Mouse (Mus musculus): ENCODE results near the gene Rad51b.

The Rad51b gene

DNA sequence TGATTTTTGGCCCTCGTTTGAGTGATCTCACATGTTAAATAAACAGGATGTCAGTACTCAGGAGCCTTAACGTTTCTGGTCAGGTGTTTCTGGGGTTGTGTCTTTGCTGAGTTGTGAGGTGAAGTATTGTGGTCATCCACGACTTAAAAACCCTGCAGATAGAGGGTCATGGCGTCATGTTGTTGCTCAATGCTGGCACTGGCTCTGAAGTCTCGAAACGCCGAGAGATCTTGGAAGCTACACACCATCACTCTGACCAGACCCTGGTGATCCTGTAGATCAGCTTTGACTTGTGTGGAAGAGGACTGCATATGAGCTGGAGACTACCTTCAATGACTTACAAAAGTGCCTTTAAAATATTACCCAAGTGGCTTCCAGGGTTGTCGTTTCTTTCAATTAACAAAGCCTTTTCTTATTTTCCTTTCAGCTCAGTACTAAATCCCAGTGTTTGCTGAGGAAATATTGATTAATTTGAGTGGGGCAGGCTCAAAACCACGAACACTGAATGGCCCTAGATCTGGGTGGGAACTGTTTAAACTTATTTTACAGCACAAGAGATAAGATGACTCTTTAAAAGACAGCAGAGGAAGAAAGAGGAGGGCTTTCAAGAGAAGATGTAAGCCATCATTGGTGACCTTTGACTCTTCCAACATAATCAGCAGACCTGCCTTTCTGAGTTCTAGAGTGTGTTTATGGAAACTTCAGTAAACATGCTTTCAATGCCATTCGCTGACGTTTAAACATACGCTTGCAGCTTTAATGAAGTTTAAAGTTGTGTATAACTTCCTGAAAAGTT is 144.3 kb downstream of the Rad51b start:
- DNase-seq, result no peak

GRCm38 (mm10) chr12:79442126-79442525 is 145.0 kb downstream of the Rad51b start:
- DNase-seq, result no peak

GRCm38 (mm10) chr12:79442836-79443390 is 145.8 kb downstream of the Rad51b start:
- no peak for DNase-seq

DNA sequence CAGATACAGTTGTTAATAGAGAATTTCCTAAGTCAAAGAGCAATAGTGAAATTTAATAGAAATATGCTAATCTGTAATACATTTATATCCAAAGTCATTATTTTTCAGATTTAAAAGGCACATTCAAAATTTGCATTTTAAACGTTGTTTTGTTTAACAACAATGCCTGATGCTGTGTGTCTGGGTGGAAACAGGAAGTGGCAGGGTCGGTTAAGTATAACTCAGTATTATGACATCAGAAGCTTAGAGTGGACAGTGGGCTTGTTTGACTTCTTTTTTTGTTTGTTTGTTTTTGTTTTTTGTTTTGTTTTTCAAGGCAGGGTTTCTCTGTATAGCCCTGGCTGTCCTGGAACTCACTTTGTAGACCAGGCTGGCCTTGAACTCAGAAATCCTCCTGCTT is 147.6 kb downstream of the Rad51b start:
- DNase-seq, result no peak

DNA sequence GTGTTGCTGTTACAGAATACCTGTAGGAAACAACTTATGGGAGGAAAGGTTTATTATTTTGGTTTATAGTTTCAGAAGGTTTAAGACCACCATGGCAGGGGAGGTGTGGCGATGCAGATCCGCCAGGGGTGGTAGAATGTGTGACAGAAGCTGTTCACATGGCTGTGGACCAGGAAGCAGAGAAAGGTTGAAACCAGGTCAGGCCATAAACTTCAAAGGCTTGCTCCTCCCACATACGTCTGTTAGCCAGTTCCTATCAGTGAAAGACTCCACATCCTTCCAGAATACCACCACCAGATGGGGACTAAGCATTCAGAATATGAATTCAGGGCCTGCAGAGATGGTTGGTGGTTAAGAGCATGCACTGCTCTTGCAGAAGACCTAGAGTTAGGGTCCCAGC is 150.0 kb downstream of the Rad51b start:
- DNase-seq, result no peak

DNA sequence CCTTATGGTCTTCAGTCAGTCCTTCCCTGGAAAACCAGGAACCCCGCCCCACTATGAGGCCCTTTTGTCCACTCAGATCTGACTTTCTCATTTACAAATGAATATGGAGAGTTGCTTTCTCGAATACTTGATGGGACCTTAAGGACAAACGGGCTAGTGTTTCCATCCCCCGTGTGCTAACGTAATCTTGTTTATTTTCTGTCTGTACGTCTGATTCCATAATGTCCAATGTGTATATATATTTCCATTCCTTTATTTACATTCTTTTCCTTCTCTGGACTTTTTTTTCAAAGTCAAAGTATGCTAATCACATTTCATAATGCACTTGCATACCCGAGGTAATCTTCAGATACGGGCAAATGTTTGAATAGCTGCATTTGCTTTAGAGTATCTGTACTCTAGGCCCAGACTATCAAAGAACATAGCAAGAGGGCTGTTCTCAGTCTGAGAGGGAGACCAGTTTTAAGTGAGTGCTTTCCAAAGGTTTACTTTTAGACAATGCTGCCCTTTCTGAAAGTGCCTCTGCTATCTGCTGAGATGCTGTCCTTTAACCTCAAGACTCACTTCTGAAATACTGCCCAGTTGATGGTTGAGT is 152.8 kb downstream of the Rad51b start:
- no peak for DNase-seq

DNA sequence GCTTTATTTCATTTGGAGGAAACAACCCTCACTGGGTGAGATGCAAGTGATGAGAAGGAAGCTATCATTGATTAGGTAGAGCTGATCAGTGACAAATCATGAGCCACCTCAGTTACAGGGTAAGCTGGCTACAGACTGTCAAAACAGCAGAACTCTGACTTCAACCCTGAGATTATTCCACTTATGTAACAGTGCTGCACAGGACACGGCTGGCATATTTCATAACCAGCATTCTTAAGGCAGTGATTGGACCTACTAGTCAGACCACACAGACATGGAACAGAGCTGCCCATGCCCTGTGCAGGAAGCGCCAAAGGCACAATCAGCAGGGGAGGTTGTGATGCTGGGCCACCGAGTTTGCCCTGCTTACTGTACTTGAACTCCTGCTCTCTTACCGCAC is 155.8 kb downstream of the Rad51b start:
- no peak for DNase-seq

GRCm38 (mm10) chr12:79454017-79454416 is 156.9 kb downstream of the Rad51b start:
- DNase-seq, result no peak

- no peak for DNase-seq
Measured at GRCm38 (mm10) chr12:79455061-79455847, 158.2 kb downstream of the Rad51b start.

GRCm38 (mm10) chr12:79455848-79456164 is 158.7 kb downstream of the Rad51b start:
- no peak for DNase-seq

DNA sequence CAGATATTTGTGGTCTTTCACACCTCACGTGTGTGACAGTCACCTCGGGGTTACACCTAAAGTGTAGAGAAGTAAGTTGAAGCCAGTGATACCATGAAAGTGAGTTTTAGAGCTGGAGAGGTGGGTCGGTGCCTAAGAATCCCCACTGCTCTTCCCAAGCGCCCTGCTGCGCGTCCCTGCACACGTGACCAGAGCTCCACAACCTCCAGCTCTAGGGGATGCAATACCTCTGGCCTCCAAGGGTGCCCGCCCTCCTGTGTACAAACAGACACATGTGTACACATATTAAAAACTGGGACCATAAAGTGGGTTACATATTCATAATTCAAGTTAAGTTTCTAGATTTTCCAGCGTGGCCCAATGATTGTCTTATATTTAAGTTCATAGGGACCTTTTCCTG is 159.2 kb downstream of the Rad51b start:
- no peak for DNase-seq

DNA sequence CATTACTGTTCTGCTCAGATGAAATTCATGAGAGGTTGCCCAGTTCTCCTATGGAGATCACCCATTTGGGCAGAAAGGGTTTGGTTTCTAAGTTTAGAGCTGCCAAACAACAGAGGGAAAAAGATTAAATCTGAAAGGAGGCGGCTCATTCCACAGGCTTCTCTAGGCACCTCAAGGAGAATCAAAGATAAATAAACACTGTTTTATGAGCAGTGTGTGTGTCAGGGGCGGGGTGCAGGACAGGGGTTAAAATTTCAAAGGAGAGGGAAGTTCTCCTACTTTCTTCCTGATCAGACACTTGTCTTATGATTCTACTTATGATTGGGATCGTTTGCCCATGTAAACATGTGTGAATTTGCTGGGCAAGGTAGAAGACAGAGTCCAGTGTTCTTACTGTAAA is 166.3 kb downstream of the Rad51b start:
- DNase-seq, result no peak

DNA sequence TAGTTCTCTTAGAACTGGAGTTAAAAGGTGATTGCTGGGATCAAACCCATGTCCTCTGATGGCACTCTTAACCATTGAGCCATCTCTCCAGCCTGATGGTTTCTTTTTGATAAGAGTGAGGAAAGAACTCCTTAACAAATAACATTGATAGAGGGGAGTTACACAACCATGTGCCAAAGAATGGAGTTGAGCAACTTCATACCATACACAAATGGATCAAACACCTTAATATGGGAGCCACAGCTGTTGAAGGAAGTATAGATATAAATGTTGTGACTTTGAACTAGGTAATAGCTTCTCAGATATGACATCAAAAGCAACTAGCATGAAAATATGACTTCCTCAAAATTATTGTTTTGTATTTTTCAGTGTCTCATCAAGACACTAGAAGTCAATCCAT is 173.0 kb downstream of the Rad51b start:
- no peak for DNase-seq

DNA sequence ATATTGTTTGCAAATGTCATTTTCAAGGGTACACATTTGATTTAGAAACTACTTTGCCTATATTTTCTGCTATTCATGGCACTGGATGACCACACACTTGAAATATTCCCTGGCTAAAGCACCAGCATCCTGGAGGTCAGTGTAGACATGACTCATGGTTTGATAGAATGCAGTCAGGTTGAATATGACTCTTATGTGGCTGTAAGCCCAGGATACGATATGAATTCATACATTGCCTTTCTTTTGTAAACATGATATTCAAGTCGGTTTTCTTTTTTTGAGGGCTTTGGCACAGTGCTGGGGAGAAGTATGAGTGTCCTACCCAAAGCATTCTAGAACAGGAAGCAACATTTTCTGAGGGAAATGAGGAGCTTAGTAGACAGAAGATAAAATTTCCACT is 174.8 kb downstream of the Rad51b start:
- no peak for DNase-seq

- DNase-seq, result no peak
Measured at GRCm38 (mm10) chr12:79476413-79477046, 179.4 kb downstream of the Rad51b start.

DNA sequence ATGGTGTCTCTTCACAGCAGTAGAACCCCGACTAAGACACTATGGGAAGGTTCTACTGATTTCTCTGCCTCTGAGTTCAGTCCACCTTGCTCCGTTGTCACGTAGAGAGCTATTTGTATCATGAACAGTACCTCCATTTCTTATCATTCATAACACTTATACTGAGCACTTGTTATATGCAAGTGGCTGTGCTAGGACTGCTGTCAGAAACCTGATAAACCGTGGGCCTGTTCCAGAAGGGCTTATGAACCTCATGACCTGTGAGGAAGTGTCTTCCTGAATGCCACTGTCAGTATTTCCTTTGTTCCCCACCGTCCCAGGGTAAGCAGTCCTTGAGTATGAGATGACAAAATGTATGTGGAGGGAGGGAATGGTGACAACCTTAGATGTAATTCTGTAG is 181.7 kb downstream of the Rad51b start:
- DNase-seq, result no peak

- no peak for DNase-seq
Measured at GRCm38 (mm10) chr12:79485501-79485900, 188.4 kb downstream of the Rad51b start.

- no peak for DNase-seq
Measured at GRCm38 (mm10) chr12:79488590-79489242, 191.6 kb downstream of the Rad51b start.

DNA sequence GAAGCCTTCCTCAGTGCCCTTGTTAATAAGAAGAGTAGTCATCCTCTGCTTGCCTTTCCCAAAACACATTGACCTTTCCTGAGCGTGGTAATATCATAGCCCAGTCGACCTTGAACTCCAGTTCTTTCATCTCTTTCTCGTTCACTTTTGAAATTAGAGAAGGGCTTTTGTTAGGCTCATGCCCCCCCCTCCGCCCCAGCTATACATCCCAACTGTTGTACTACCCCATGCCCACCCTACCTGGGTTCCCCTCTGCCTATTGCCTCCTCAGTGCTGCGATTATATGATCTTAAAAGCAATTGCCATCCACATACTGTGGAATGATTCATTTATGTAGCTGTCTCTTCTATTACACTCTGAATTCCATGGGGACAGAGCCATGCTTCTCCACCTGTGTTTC is 193.5 kb downstream of the Rad51b start:
- DNase-seq, result no peak

GRCm38 (mm10) chr12:79492175-79492574 is 195.1 kb downstream of the Rad51b start:
- DNase-seq, result no peak

DNA sequence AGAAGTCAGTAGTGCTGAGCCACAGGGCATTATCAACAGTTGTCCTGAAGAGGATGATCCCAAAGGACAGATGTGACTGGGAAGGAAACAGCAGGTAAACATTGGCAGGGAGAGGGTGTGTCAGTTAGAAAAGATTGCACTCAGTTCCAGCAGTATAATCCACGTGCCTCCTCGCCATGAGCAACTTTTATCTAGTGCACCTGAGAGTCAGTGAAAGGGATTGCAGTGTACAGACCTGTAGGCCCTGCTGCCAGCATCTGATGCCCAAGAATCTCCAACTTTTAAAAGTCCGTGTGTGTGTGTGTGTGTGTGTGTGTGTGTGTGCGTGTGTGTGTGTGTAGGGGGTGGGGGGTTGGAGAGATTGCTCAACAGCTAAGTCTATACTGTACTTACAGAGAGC is 195.5 kb downstream of the Rad51b start:
- DNase-seq, result no peak

DNA sequence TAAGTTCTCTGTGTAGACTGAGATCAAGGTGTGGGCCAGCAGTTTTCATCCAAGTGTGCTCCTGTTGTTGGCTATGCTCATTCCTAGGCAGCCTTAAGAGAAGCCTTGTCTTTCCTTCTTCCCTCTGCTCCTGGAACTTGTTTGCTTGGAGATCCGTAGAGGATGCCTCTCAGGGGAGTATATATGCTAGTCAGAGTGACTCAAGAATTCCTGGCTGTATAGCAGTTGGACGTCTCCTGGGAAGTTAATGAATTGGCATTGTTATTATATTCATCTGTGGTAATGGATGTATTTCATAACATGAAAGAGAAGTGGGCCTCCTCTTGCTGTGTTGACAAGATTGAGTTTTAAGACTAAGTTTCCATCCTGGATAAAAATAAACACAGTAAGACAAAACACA is 196.4 kb downstream of the Rad51b start:
- DNase-seq, result no peak

DNA sequence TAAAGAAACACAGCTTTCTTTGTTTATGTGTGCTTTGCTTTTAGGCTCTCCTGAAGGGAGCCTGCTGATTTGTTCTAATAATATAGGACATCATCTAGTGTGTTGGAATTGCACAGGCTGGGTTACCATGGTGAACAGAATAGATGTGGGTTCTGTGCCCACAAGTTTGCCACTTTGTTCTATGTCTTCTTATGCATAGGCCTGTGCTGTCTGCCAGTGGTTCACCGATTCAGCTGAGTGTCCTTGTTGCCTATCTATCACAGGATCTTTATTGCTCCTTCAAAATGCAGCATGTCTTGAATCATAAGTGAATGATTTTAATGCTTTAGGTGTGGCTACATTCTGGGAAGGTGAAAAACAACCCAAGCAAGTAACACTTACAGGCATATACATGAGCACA is 201.2 kb downstream of the Rad51b start:
- DNase-seq, result no peak

All from kidney, adult 11 months (tissue).